Mouse (Mus musculus) megakaryocyte, embryonic 14.5 days (primary cell): ENCODE measurements around the gene Wnt8b.

Experiments used
- FLI1 ChIP-seq: IDR thresholded peaks from 2 replicates; pipeline ENCODE4 v1.6.1; 2012; ENCODE audit warnings: low read length, inconsistent platforms, mixed read lengths
- GATA1 ChIP-seq: IDR thresholded peaks from 3 replicates; pipeline ENCODE4 v1.6.1; 2012; ENCODE audit warnings: mixed read lengths, low read length, inconsistent platforms, borderline replicate concordance

DNA sequence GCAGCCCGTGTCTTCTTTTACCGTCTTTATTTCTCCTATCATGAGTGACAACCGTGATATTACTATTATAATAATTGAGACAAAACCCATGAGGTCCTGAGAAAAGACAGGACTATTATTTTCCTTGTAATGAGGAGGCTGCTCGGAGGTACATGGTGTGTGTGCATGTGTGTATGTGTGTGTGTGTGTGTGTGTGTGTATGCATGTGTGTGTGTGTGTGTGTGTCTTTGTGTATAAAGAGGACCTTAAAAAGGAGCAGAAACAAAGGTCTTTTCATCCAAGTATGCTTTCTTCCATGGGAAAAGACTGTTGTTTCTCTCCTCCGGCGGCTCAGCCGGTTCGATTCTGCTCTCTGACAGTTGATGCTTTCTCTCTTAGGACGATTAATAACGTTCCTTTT is 3.7 kb downstream of the Wnt8b start:
- no peak for TF ChIP-seq GATA1
- TF ChIP-seq FLI1 = no peak
